Mouse (Mus musculus): ENCODE data around the gene Lamtor1.

Lamtor1 gene

GRCm38 (mm10) chr7:101905561-101906286 lies at the start of gene Lamtor1:
TSS of gene Lamtor1 (plus strand) at chr7:101905904.
- DNase-seq: peak; percentile 99

GRCm38 (mm10) chr7:101857094-101857493 lies 48.6 kb upstream of the Lamtor1 start, which contains the start of gene Folr2:
TSS of gene Folr2 (minus strand) at chr7:101857194.
- DNase-seq: no peak

DNA sequence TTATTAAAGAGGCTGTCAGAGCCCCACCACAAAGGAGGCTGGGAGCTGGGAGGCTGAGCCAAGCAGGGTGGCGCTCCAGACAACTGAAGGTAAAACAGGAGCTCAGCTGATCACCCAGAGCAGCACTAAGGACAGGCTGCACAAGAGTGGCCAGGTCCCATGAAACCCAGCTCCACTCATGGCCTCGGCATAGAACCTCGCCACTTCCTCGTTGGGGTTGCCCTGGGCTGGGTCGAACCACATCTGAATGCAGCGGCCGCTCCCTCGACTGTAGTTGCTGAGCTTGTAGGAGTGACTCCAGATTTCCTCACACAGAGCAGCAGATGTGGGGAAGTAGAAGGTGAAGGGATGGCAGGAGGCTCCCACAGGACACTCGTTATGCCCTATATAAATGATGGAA lies 47.3 kb upstream of the Lamtor1 start:
- no peak for DNase-seq

- DNase-seq: no peak
These were observed 44.7 kb upstream of the Lamtor1 start for GRCm38 (mm10) chr7:101860978-101861377.

GRCm38 (mm10) chr7:101862291-101862690 lies 43.4 kb upstream of the Lamtor1 start:
- no peak for DNase-seq

DNA sequence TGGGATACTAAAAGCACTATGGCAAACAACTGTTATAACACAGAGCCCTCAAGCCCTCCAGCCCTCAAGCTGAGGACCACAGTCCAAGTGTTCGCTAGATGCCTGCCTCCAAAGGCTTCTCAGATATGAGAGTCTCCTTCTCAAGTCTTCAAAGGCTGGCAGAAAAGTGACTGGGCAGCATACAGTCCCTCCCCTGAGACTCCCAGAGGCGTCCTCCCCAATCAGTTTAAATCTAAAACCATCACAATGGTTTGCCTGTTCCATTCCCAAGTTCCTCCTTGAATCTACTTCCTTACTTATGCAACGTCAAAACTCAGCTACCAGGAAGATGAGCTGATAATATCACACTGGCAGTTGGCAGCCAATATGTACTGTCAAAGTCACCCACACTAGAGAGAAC lies 42.3 kb upstream of the Lamtor1 start, which contains the start of gene Anapc15:
TSS of gene Anapc15 (plus strand) at position 301 of the 400 bp plus-strand sequence.
- DNase-seq: no peak

DNA sequence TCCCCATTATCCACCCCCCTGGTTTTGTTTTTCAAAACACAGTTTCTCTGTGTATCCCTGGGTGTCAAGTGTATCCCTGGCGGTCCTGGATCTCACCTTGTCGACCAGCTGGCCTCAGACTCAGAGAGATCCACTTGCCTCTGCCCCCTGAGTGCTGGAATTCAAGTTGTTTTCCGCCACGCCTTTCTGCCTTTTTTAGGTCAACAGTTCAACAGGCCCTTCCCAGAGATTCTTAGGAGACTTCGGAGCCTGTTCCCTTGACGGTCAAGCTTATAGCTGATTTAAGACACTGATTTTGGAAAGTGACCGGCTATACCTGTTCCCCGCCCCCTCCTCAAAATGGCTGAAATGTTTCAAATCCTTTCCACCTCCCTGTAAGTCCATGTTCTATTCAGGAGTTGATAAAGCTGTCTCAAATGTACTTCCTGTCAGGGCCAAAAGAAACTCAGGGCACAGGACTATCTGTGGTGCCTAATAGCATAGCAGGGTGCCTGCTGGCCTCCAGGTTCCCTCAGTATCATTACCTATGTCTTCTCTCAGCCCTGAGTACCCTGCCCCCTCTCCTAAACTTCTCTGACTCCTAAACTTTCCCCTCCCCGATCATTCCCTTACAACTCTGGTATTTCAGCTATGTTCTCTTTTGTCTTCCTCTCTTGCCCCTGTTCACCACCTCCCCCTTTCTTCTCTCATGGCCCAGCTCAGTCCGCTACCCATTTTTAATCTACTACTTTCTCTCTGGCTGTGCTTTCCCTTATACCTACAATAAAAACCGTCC lies 39.0 kb upstream of the Lamtor1 start:
- DNase-seq: no peak

- no peak for DNase-seq
These were observed 38.2 kb upstream of the Lamtor1 start for GRCm38 (mm10) chr7:101867482-101867881.

- no peak for DNase-seq
These were observed 37.2 kb upstream of the Lamtor1 start for GRCm38 (mm10) chr7:101868241-101869162.

DNA sequence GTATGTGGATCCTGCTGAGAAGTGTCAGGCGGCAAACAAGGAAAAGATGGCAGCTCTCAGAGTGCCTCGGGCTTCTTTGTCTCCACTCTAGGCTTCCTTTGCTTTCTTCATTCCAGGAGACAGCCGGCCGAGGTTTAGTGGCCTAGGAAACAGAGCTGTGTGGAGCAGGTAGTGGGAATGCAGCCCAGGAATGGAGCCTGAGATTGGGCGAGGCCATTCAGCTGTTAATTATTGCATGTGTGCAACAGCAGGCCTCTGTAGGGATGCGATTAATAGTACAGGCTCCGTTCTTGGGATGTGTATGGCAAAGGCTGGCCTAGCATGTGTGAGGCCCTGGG lies 36.6 kb upstream of the Lamtor1 start:
- no peak for DNase-seq

DNA sequence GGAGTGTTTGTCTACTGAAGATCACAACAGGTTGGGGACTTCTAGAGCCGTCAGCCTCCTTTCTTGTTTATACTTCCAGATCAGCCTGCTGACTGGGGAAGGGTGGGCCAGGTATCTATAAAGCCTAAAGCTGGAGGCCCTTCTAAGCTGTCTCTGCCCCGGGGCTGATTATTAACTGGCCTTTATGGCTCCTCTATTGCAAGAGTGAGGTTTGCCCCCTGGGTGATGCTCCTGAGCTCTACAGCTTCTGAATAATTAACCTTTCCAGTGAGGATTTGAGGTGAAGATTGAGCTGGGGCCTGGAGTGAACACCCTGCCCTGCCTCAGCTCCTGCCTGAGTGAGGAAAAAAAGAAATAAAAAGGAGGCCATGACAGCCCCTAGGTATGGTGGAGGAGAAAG lies 35.1 kb upstream of the Lamtor1 start, which contains the start of gene Folr1:
TSS of gene Folr1 (minus strand) at position 160 of the 400 bp plus-strand sequence.
- DNase-seq: no peak

GRCm38 (mm10) chr7:101871296-101871695 lies 34.4 kb upstream of the Lamtor1 start:
- DNase-seq: no peak

DNA sequence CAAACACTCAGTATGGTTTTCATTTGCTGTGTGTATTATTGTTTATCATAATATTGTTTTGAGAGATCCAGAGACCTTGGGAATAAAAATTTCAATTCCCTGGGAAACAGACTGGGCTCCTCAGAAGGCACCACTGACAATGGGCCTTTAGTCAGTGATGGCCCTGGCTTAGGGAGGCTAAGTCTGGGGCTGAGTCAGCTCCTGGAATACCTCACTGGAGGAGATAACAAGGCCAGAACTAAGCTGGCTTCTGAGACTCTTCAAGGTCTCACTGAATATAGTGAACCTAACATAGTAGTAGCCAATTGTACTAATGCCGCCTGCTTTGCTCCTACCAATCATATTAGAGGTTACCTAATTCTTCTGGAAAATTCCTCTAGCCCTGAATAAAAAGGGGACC lies 29.7 kb upstream of the Lamtor1 start:
- DNase-seq: no peak

DNA sequence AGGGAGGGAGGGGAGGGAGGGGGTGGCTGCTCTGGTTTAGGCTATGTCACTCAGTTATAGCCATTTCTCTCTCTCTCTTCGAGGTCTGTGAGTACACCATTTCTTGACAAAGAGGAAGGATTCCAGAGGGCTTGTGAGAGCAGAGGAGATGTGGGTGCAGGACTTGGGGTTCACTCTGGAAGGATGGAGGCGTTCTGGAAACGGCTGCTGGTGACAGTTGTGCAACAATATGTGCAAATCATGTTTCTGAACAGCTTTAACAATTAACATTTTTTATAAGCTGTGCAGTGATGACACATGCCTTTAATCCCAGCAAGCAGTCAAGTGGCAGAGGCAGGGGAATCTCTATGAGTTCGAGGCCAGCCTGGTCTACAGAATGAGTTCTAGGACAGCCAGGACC lies 24.8 kb upstream of the Lamtor1 start:
- no peak for DNase-seq

GRCm38 (mm10) chr7:101882413-101883154 lies 23.1 kb upstream of the Lamtor1 start:
- DNase-seq: no peak

GRCm38 (mm10) chr7:101884160-101884559 lies 21.5 kb upstream of the Lamtor1 start:
- no peak for DNase-seq

DNA sequence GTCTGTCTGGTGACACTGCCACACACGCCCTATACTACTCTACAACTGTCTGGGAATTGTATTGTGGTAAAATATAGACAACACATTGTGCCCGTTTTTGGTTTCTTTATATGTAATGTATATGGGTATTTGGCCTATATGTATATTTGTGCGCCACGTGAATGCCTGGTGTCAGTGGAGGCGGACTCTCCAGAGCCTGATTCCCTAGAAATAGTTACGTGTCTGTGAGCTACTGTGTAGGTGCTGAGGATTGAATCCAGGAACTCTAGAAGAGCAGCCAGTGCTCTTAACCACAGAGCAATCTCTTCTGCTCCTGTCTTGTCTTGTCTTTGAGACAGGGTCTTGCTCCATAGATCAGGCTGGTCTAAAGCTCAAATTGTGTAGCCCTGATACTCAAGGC lies 19.4 kb upstream of the Lamtor1 start:
- DNase-seq: no peak

DNA sequence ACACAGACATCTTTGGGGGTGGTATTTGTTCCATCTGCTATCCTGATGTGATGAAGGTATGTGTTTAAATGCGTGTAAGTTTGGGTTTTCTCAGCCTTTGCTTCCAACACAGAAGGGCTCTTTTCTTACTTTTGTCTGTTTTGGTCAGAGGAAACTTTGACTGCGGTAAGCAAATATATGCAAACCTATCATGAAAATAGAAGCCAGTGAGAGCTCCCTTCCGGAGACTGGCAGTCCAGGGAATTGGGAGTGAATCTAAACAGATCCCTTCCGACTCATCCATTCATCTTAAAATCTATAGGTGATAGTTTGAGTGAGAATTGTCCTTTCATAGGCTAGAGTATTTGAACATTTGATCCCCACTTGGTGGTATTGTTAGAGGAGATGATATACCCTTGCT lies 17.2 kb upstream of the Lamtor1 start:
- DNase-seq: no peak

DNA sequence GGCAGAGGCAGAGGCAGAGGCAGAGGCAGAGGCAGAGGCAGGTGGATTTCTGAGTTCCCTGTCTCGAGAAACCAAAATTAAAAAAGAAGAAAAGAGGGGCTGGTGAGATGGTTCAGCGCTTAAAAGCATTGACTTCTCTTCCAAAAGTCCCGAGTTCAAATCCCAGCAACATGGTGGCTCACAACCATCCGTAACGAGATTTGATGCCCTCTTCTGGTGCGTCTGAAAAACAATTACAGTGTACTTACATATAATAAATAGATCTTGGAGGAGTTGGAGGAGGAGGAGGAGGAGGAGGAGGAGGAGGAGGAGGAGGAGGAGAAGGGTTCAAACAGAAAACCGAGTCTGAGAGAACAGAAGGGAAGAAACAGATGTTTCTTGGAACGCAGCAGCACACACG lies 10.0 kb upstream of the Lamtor1 start:
- DNase-seq: no peak

DNA sequence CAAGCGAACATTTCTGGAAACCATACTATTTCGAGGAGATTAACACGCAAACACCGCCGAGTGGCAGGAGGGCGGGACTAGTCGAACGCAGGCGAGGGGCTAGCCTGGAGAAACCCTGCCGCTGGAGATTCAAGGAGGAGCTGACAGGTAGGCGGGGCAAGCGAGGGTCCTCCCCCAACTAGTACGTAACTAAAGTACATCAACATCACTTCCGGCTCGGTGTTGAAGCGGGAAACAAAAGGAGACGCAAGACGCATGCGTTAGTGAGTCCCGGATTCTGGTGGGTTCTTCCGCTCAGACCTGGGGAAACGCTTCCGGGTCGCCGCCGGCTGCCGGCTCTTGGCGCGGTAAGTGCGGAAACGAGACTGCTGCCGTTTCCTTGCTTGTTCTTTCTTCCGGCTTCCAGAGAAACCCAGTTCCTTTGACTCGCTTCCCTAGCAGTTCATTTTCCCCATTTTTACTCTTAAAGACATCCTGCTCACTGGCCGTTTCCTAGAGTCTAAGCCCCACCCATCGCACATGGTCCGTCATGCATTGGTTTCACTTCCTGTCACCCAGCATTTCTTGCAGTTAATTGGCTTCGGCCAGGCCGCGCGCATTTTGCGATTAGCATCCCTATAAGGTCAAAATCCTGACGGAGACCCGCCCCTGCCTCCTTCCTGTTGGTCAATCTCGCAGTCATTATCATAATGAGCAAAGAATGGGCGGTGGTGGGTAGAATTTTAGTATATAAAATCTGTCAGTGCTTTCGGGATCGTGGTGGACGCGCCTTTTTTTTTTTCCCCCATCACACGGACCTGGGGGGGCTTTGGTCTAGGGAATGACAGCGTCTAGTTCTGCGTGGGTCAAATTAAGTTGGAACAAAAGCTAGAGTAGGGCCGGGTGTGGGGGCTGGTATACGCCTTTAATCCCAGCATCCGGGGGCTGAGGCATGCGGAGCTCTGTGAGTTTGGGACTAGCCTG lies 9.3 kb upstream of the Lamtor1 start:
- DNase-seq: peak; percentile 95

Measured in cerebellum, adult 8-10 months (tissue).